Mouse (Mus musculus) lung, postnatal 0 days (tissue): ENCODE results near the gene Ankrd6. TPM values are rescaled to one million over a fixed set of nuclear protein-coding genes. Genes with fewer than 3 reads are reported as not detected.

Experiments used
- ATAC-seq: fragments of 200-750 bp; cut with Nextera tagmentation; 2 replicates; pipeline ENCODE4 v1.8.0; 2017; ENCODE audit warnings: moderate library complexity
- DNase-seq: peaks from one replicate; pipeline ENCODE4 v3.0.0-alpha.2; 2016; ENCODE audit warnings: low spot score
- H3K27ac ChIP-seq: fragments of 300-500 bp; sonication (generic); 2 replicates; pipeline ENCODE4 v1.5.1; 2014; ENCODE audit warnings: antibody characterized with exemption, mild to moderate bottlenecking, low read length, mixed read lengths
- H3K27me3 ChIP-seq: fragments of 300-500 bp; sonication (generic); replicated peaks from 2 replicates; pipeline ENCODE4 v1.6.1; 2014; ENCODE audit warnings: low read length, mixed read lengths; ENCODE audit not compliant: insufficient read depth
- H3K36me3 ChIP-seq: fragments of 300-500 bp; sonication (generic); 2 replicates; pipeline ENCODE4 v1.6.1; 2014; ENCODE audit warnings: low read length, mixed read lengths; ENCODE audit not compliant: insufficient read depth
- H3K4me1 ChIP-seq: fragments of 300-500 bp; sonication (generic); 2 replicates; pipeline ENCODE4 v1.6.1; 2014; ENCODE audit warnings: antibody characterized with exemption, low read depth, low read length, mixed read lengths; ENCODE audit not compliant: insufficient read depth
- H3K4me2 ChIP-seq: fragments of 300-500 bp; sonication (generic); replicated peaks from 2 replicates; pipeline ENCODE4 v1.6.1; 2014; ENCODE audit warnings: low read depth, mild to moderate bottlenecking, low read length, moderate library complexity, mixed read lengths
- H3K4me3 ChIP-seq: fragments of 300-500 bp; sonication (generic); 2 replicates; pipeline ENCODE4 v1.5.1; 2014; ENCODE audit warnings: low read depth, low read length
- H3K9ac ChIP-seq: fragments of 300-500 bp; sonication (generic); replicated peaks from 2 replicates; pipeline ENCODE4 v1.6.1; 2014; ENCODE audit warnings: low read depth, mild to moderate bottlenecking
- H3K9me3 ChIP-seq: fragments of 300-500 bp; sonication (generic); 2 replicates; pipeline ENCODE4 v1.6.1; 2016; ENCODE audit warnings: low read length, mixed read lengths
- CTCF ChIP-seq: IDR thresholded peaks from 2 replicates; pipeline ENCODE4 v1.5.1; 2016; ENCODE audit warnings: antibody characterized with exemption, mild to moderate bottlenecking
- EP300 ChIP-seq: IDR thresholded peaks from 2 replicates; pipeline ENCODE4 v1.6.1; 2016; ENCODE audit warnings: antibody characterized with exemption, mild to moderate bottlenecking, control low read depth
- WGBS: fragments of 180-500 bp; shearing (Covaris S2); extraction: QIAGEN DNeasy Blood & Tissue Kit; methylation state at CpG from one replicate; pipeline ENCODE4 v1.1.7; 2014; 5-methylcytosine and 5-hydroxymethylcytosine counted together
- polyA plus RNA-seq: library from polyadenylated mRNA; unstranded; fragments of >200 nt; fragmentation: Nextera tagmentation; extraction: Ambion mirVana; gene quantifications from 2 replicates; pipeline ENCODE4 v1.2.1, GENCODE M21; 2015

Gene Ankrd6
- polyA plus RNA-seq, 1 experiment from 2014 or later = 1.2 TPM

DNA sequence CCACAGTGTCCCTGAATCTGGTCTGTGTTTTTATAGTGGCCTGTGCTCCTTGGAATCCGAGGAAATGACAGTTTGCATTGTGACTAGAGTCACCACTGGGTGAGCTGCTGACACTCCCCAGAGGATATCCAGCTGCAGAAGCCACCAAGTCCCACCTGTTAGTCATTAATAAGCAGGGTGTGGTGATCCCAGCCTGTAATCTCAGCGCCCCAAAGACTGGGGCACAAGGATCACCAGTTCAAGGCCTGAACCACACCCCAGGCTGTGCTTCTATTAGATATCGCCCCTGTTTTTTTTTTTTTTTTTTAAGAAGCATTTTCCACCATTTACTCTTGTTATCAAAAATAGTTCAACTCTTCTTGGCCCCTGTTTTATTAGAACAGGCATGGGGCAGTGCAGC, 36.4 kb upstream of the Ankrd6 start:
- Histone ChIP-seq H3K4me1 (0 out of 2 replicates have a peak, but pooled peaks cover 3% of the 10 kb centered on the region), H3K27me3 (no peaks in the 10 kb centered on the region; the same call in 1 of the 2 replicates), H3K9ac (no peak overlapping the region), H3K4me2 (no peak overlapping the region), H3K36me3 (no peaks in the 10 kb centered on the region), H3K9me3 (no peaks in the 10 kb centered on the region), H3K4me3 (no peak overlapping the region), H3K27ac (no peak overlapping the region)
- no peak for TF ChIP-seq CTCF
- TF ChIP-seq EP300 = no peak
- 62% methylated on average over 3 of the region's 3 CpGs for WGBS
- DNase-seq = no peak
- no peak for ATAC-seq

DNA sequence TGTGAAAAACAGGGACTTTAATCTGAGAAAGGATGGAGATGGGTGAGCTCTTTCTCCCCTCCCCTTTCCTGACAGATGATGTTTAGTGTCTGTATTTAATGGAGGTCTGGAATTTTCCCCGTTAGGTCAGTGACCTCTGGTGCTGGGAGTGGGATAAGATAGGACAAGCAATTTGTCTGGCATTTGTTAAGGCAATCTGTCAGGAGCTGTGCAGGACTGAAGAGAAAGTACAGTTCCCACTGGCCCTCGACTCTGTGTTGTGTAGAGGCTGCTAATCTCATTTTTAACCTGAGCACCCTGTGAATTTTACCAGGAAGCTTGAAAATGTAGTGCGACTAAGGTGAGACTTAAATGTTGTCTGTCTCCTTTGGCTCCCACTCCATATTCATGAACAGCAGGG, 35.0 kb upstream of the Ankrd6 start:
- ATAC-seq (no peak), DNase-seq (no peak)
- Histone ChIP-seq H3K27ac (no peak overlapping the region), H3K4me3 (no peak overlapping the region), H3K27me3 (no peaks in the 10 kb centered on the region; the same call in 1 of the 2 replicates), H3K4me1 (0 out of 2 replicates have a peak, but pooled peaks cover 3% of the 10 kb centered on the region), H3K36me3 (no peaks in the 10 kb centered on the region), H3K9ac (no peak overlapping the region), H3K4me2 (no peak overlapping the region), H3K9me3 (no peaks in the 10 kb centered on the region)
- WGBS = 21% methylated on average over 3 of the region's 3 CpGs
- TF ChIP-seq EP300 = no peak
- TF ChIP-seq CTCF = no peak

DNA sequence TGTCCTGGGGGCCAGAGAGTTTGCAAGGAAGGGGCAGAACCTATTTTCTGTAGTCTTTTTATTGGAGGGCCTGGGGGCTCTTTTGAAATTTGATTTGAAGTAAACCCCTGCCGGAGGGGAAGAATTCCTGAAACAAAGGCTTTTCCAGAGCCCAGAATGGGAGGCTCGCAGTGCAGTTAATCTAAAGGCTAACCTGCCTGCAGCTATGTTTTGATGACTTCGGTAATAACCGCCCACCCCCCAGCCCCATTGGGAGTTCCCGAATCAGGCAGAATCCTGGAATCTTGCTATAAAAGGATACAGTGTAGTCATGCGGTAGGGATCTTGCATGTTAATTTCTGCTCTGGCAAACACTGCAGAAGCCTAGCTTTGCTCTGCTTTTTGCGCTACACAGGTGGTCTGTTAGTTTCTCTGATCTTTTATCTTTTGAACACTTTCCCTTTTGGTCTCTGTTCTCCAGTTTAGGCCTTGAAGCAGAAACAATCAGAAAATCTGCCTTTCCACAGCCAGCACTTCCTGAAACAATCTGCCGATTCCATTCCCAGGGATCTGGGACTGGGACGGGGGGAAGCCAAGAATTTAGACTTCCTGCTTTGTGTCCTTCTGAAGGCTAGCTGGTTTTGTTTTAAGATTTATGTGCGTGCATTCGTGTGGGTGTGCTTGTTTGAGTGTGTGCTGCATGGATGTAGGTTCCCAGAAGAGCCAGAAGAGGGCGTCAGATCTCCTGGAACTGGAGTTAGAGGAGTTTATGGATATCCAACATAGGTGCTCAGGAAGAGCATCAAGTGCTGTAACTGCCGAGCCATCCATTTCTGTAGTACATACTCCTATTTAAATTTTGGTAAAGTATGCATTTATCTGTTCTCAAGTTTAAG, 34.4 kb upstream of the Ankrd6 start:
- peak; percentile 7 for DNase-seq
- Histone ChIP-seq H3K9me3 (no peaks in the 10 kb centered on the region), H3K4me3 (no peak overlapping the region), H3K4me2 (no peak overlapping the region), H3K27ac (no peak overlapping the region), H3K27me3 (no peaks in the 10 kb centered on the region; the same call in 1 of the 2 replicates), H3K36me3 (no peaks in the 10 kb centered on the region), H3K9ac (no peak overlapping the region), H3K4me1 (0 out of 2 replicates have a peak, but pooled peaks cover 3% of the 10 kb centered on the region)
- WGBS = 30% methylated on average over 13 of the region's 13 CpGs
- peak; percentile 29 for TF ChIP-seq CTCF
- no peak for TF ChIP-seq EP300
- ATAC-seq = no peak

DNA sequence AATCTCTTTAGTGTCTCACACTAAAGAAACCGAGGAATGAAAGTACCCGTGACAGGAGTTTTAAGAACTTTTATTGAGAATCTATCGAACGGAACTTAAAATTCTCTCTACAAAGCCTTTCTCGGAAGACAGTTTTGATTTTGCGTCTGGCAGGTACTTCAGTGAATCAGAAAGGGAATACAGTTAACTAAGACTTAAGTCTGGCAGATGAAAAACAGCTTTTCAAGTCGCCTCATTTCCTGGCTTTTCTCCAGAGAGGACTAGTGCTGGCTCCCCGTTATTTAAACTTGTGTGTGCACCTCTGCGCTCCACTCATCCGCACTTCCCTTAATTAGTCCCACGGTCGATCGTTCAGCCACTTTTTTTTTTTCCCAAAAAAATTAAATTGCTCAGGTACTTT, 33.6 kb upstream of the Ankrd6 start:
- 2% methylated on average over 13 of the region's 13 CpGs for WGBS
- TF ChIP-seq CTCF = no peak
- no peak for TF ChIP-seq EP300
- H3K9me3 ChIP-seq = no peaks in the 10 kb centered on the region
- H3K27ac ChIP-seq = no peak overlapping the region
- no peak for DNase-seq
- no peaks in the 10 kb centered on the region for H3K36me3 ChIP-seq
- H3K27me3 ChIP-seq = no peaks in the 10 kb centered on the region; the same call in 1 of the 2 replicates
- peak overlapping the region; percentile 62 for H3K4me3 ChIP-seq
- no peak for ATAC-seq
- peak overlapping the region; percentile 100 for H3K4me2 ChIP-seq
- 0 out of 2 replicates have a peak, but pooled peaks cover 3% of the 10 kb centered on the region for H3K4me1 ChIP-seq
- no peak overlapping the region for H3K9ac ChIP-seq

DNA sequence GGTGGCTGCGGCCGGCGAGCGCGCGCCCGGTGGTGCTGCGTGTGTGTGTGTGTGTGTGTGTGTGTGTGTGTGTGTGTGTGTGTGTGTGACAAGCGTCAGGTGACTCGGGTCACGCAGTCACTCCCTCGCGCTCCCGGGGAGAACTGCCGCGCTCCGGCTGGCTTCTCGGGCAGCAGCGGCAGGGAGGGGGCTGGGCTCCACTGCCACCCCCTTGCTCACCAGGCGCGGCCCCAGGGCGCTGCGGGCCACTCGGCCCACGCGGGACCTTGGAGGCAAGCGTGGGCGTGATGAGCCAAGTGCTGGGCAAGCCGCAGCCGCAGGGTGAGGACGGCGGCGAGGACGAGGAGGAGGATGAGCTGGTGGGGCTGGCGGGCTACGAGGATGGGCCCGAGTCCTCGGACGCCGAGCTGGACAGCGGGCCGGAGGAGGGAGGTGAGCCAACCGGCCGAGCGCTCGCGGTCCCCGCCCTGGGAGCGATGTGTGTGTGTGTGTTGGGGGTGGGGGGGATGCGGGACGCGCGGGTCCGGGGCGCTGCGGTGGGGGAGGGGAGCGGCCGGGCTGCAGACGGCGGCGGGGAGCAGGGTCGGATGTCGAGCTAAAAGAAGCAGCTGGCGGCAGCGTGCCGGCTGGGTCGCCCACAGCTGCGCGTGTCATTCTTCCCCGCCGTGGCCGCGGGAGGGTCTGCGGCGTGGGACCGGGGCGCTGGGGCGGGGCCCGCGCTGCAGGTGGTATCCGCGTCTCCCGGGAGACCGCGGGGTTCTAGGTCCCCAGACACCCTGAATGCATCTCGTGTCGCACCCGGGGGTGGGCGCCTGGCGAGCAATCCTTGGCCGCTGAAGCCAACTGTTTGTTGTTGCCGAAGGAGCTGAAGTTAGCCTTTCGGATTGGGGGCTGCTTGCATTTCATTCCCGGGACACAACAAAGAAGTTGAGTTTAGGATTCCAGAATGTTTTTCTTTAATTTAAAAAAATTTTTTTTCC, 32.8 kb upstream of the Ankrd6 start:
- Histone ChIP-seq H3K4me3 (peak overlapping the region; percentile 62), H3K9me3 (no peaks in the 10 kb centered on the region), H3K27ac (no peak overlapping the region), H3K27me3 (no peaks in the 10 kb centered on the region; the same call in 1 of the 2 replicates), H3K36me3 (no peaks in the 10 kb centered on the region), H3K4me2 (peak overlapping the region; percentile 100), H3K9ac (peak overlapping the region; percentile 32; the same call in 1 of the 2 replicates), H3K4me1 (0 out of 2 replicates have a peak, but pooled peaks cover 3% of the 10 kb centered on the region)
- DNase-seq (peak; percentile 45), ATAC-seq (peak; percentile 66)
- 3% methylated on average over 41 of the region's 94 CpGs for WGBS
- no peak for TF ChIP-seq CTCF
- TF ChIP-seq EP300 = no peak
